Mouse (Mus musculus): ENCODE data around the gene Cav2. TPM values are rescaled to one million over a fixed set of nuclear protein-coding genes. Genes with fewer than 3 reads are reported as not detected.
A peak's percentile ranks its signal among the peaks of the same experiment; 100 is the strongest.

Cav2 gene
- total and polyA plus RNA-seq, 2 experiments from 2014 or later, result 58.8 to 78.4 TPM

DNA sequence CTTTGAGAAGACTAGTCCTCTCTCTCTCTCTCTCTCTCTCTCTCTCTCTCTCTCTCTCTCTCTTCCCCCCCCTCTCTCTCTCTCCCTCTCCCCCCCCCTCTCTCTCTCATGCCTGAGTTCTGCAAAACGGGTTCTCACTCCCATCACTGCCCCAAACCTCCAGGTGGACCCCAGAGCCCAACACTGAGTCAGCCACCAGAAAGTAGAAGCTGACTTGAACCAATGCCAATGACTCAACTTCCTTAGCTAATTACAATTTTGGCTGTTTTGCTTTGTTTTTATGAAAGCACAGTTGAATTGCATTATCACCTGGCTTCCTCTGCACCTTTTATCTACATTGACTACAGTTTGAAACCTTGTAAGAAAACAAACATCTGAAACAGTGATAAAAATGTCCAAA, 37.0 kb downstream of the Cav2 start:
- Histone ChIP-seq H3K27ac (ENCODE audit: low read depth) (peak overlapping the region; percentile 56; the same call in 1 of the 2 replicates), H3K27me3 (ENCODE audit: control insufficient read depth, insufficient read depth, low read length) (no peaks in the 10 kb centered on the region), H3K4me3 (ENCODE audit: low read depth, low read length) (no peak overlapping the region), H3K9ac (replicated peaks; ENCODE audit: low read depth, low read length) (no peak overlapping the region), H3K4me1 (ENCODE audit: control insufficient read depth, insufficient read depth) (peaks cover 26% of the 10 kb centered on the region), H3K4me2 (ENCODE audit: low read depth, low read length) (no peak overlapping the region), H3K36me3 (replicated peaks; ENCODE audit: control insufficient read depth, insufficient read depth, low read length) (no peaks in the 10 kb centered on the region), H3K9me3 (replicated peaks; ENCODE audit: control insufficient read depth, low read length) (no peaks in the 10 kb centered on the region)
- 40% methylated on average over 1 of the region's 1 CpGs for WGBS
- TF ChIP-seq CTCF (IDR thresholded peaks at IDR 0.05; ENCODE audit: low read depth) (no peak), EP300 (IDR thresholded peaks at IDR 0.05; ENCODE audit: low read depth) (no peak)
- ATAC-seq (ENCODE audit: insufficient read depth, low read depth), result no peak
- no peak for DNase-seq (ENCODE audit: low spot score)

DNA sequence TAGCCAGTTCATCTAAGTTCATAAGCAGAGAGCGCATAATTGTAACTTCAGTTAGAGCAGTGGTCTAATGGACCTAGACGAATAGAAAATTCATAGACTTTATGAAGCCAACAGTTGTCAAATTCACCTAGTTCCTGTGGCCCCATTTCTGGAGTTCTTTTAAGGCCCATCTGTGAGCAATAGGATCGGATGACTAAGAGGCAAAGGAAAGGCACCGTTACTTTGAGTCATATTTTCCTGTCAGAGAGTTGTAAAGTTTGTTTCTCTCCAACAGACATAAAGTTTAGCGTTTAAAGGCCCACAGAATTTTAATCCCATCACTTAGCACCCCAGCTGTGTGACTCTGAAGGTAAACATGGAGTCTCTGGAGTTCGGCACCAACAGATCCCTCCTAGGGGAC, 41.0 kb downstream of the Cav2 start:
- WGBS, result 73% methylated on average over 6 of the region's 6 CpGs
- H3K9ac ChIP-seq (replicated peaks; ENCODE audit: low read depth, low read length), result no peak overlapping the region

DNA sequence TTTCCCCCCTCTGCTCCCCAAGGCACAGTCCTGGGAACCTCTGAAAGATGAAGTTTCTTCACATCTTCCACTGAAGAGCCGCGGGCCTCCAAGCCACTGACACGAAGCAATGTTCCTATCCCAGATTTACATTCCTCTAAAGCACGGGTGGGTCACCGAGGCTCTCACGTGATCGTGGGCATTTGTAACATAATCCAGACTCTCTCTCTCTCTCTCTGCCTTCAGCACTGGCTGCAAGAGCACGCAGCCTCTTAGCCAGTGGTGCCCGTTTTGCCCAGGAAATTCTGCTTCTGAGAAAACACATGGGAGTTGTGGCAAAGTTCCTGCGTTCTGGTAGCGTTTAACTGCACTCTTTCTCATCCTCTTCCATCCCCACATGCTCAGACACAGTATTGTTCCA, 46.2 kb downstream of the Cav2 start:
- peaks cover 9% of the 10 kb centered on the region; the same call in 1 of the 2 replicates for H3K4me1 ChIP-seq (ENCODE audit: control insufficient read depth, insufficient read depth)
- H3K27me3 ChIP-seq (ENCODE audit: control insufficient read depth, insufficient read depth, low read length), result no peaks in the 10 kb centered on the region
- no peak for DNase-seq (ENCODE audit: low spot score)
- TF ChIP-seq CTCF (IDR thresholded peaks at IDR 0.05; ENCODE audit: low read depth) (no peak), EP300 (IDR thresholded peaks at IDR 0.05; ENCODE audit: low read depth) (no peak)
- peak overlapping the region; percentile 39 for H3K4me2 ChIP-seq (ENCODE audit: low read depth, low read length)
- H3K9ac ChIP-seq (replicated peaks; ENCODE audit: low read depth, low read length), result no peak overlapping the region; the same call in 1 of the 2 replicates
- no peaks in the 10 kb centered on the region for H3K9me3 ChIP-seq (replicated peaks; ENCODE audit: control insufficient read depth, low read length)
- ATAC-seq (ENCODE audit: insufficient read depth, low read depth), result no peak
- peaks cover 17% of the 10 kb centered on the region; the same call in 1 of the 2 replicates for H3K36me3 ChIP-seq (replicated peaks; ENCODE audit: control insufficient read depth, insufficient read depth, low read length)
- 0 out of 2 replicates have a peak overlapping the region, but pooled peaks have one; percentile 2 for H3K27ac ChIP-seq (ENCODE audit: low read depth)
- no peak overlapping the region for H3K4me3 ChIP-seq (ENCODE audit: low read depth, low read length)
- 24% methylated on average over 11 of the region's 11 CpGs for WGBS

More for the DNA sequence above, 41.0 kb downstream of the Cav2 start:
- peak overlapping the region; percentile 11; the same call in 1 of the 2 replicates for H3K27ac ChIP-seq (ENCODE audit: low read depth)
- peaks cover 26% of the 10 kb centered on the region for H3K4me1 ChIP-seq (ENCODE audit: control insufficient read depth, insufficient read depth)
- TF ChIP-seq CTCF (IDR thresholded peaks at IDR 0.05; ENCODE audit: low read depth) (no peak), EP300 (IDR thresholded peaks at IDR 0.05; ENCODE audit: low read depth) (no peak)
- no peaks in the 10 kb centered on the region for H3K27me3 ChIP-seq (ENCODE audit: control insufficient read depth, insufficient read depth, low read length)
- no peaks in the 10 kb centered on the region for H3K9me3 ChIP-seq (replicated peaks; ENCODE audit: control insufficient read depth, low read length)
- no peak for ATAC-seq (ENCODE audit: insufficient read depth, low read depth)
- peaks cover 8% of the 10 kb centered on the region; the same call in 1 of the 2 replicates for H3K36me3 ChIP-seq (replicated peaks; ENCODE audit: control insufficient read depth, insufficient read depth, low read length)
- H3K4me3 ChIP-seq (ENCODE audit: low read depth, low read length), result no peak overlapping the region
- no peak overlapping the region for H3K4me2 ChIP-seq (ENCODE audit: low read depth, low read length)
- DNase-seq (ENCODE audit: low spot score), result no peak

DNA sequence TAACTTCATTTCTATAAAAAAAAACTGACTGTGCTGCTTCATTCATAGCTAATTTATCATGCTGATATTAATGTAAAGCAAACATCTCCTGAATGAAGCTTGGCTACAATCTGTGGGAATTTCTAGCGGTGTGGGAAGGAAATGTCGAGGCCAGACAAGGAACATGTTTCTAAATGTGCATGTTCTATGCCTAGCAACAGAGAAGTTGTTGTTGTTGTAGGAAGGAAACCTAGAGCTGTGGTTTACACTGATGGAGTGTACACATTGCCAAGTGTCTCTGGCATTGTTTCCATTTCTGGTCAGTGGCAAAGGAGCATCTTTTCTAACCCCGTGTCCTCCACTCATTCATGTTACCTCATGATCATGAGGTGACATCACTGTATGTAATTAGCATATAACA, 48.8 kb downstream of the Cav2 start:
- no peak overlapping the region for H3K27ac ChIP-seq (ENCODE audit: low read depth)
- no peak for ATAC-seq (ENCODE audit: insufficient read depth, low read depth)
- H3K9ac ChIP-seq (replicated peaks; ENCODE audit: low read depth, low read length), result no peak overlapping the region
- no peak overlapping the region for H3K4me3 ChIP-seq (ENCODE audit: low read depth, low read length)
- WGBS, result 50% methylated on average over 3 of the region's 3 CpGs
- peaks cover 13% of the 10 kb centered on the region; the same call in 1 of the 2 replicates for H3K4me1 ChIP-seq (ENCODE audit: control insufficient read depth, insufficient read depth)
- H3K4me2 ChIP-seq (ENCODE audit: low read depth, low read length), result no peak overlapping the region
- no peaks in the 10 kb centered on the region for H3K9me3 ChIP-seq (replicated peaks; ENCODE audit: control insufficient read depth, low read length)
- no peaks in the 10 kb centered on the region for H3K27me3 ChIP-seq (ENCODE audit: control insufficient read depth, insufficient read depth, low read length)
- TF ChIP-seq EP300 (IDR thresholded peaks at IDR 0.05; ENCODE audit: low read depth) (no peak), CTCF (IDR thresholded peaks at IDR 0.05; ENCODE audit: low read depth) (no peak)
- DNase-seq (ENCODE audit: low spot score), result no peak
- H3K36me3 ChIP-seq (replicated peaks; ENCODE audit: control insufficient read depth, insufficient read depth, low read length), result peaks cover 17% of the 10 kb centered on the region; the same call in 1 of the 2 replicates

DNA sequence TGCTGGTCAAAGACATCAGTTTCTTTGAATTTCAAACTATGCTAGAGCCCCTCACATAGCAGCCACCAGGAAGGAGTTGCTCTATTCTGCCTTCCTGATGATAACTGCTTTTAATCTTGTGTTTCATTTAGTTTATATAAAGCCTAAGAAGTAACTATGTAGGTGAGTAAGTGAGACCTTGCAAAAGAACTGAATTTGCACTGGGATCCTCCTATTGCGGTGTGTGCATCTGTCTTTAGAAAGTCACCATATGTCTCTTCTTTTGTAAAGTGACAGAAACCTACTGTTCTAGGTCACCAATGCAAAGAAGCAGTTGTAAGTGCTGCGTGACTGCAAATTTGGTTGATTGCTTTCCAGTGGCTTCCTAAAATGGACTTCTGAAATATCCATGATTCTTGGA, 56.7 kb downstream of the Cav2 start:
- 97% methylated on average over 2 of the region's 2 CpGs for WGBS
- no peak overlapping the region for H3K4me2 ChIP-seq (ENCODE audit: low read depth, low read length)
- TF ChIP-seq EP300 (IDR thresholded peaks at IDR 0.05; ENCODE audit: low read depth) (no peak), CTCF (IDR thresholded peaks at IDR 0.05; ENCODE audit: low read depth) (no peak)
- ATAC-seq (ENCODE audit: insufficient read depth, low read depth) (no peak), DNase-seq (ENCODE audit: low spot score) (no peak)
- no peaks in the 10 kb centered on the region for H3K9me3 ChIP-seq (replicated peaks; ENCODE audit: control insufficient read depth, low read length)
- no peak overlapping the region for H3K27ac ChIP-seq (ENCODE audit: low read depth)
- 0 out of 2 replicates have a peak, but pooled peaks cover 3% of the 10 kb centered on the region for H3K4me1 ChIP-seq (ENCODE audit: control insufficient read depth, insufficient read depth)
- peaks cover 18% of the 10 kb centered on the region for H3K36me3 ChIP-seq (replicated peaks; ENCODE audit: control insufficient read depth, insufficient read depth, low read length)
- H3K4me3 ChIP-seq (ENCODE audit: low read depth, low read length), result no peak overlapping the region
- H3K9ac ChIP-seq (replicated peaks; ENCODE audit: low read depth, low read length), result no peak overlapping the region
- H3K27me3 ChIP-seq (ENCODE audit: control insufficient read depth, insufficient read depth, low read length), result no peaks in the 10 kb centered on the region

Other genes starting within 250 kb of the Cav2 start
- 13.8 and 17.9 TPM in 2 replicates for gene Tes, start 216.0 kb upstream of the Cav2 start, total RNA-seq (2014; rRNA removed; ENCODE audit: low replicate concordance)
- 5.5 and 6.0 TPM in 2 replicates for gene Tes, start 216.0 kb upstream of the Cav2 start, polyA plus RNA-seq (2015; fragmentation: Nextera tagmentation; extraction: Ambion mirVana)
- gene Cav1, start 25.1 kb downstream of the Cav2 start, total RNA-seq (2014; rRNA removed; ENCODE audit: low replicate concordance), result 461 and 590 TPM in 2 replicates
- 335 and 338 TPM in 2 replicates for gene Cav1, start 25.1 kb downstream of the Cav2 start, polyA plus RNA-seq (2015; fragmentation: Nextera tagmentation; extraction: Ambion mirVana)
- gene Met, start 182.6 kb downstream of the Cav2 start, total RNA-seq (2014; rRNA removed; ENCODE audit: low replicate concordance), result 2.7 and 10.6 TPM in 2 replicates
- gene Met, start 182.6 kb downstream of the Cav2 start, polyA plus RNA-seq (2015; fragmentation: Nextera tagmentation; extraction: Ambion mirVana), result 0.61 and 0.67 TPM in 2 replicates

All from heart, postnatal 0 days (tissue).